Mouse (Mus musculus) ES-Bruce4 (cell line): ENCODE measurements at regions not wholly inside any gene's neighbourhood (a gene's known extent, or its start where the extent isn't known, plus 50 kb on each side); places are given as distances from the start of the nearest gene placed in this dataset.

Source experiments
- CTCF ChIP-seq: IDR thresholded peaks from one replicate; pipeline ENCODE4 v1.8.1; 2011; ENCODE audit warnings: low read depth, low read length
- POLR2A ChIP-seq: IDR thresholded peaks from one replicate; pipeline ENCODE4 v1.8.1; 2011; ENCODE audit warnings: low read length; ENCODE audit not compliant: insufficient read depth

DNA sequence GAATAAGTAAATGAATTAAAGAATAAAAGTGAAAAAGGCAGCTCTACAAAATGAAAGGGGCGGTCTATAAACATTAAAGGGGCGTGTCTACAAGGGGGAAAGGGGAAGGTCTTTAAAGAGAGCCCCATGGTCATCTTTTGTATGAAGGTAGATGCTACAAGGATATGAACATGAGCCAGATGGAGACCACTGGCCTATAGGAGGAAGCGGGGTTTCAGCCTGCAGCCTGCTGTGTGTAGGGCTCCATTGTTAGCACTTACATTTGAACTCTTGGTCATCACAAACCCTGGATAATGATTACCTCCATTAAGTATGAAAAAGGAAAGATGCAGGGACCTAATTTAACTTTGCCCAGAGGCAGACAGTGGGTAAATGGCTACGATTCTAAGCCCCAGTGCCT lies 511.6 kb upstream of the Gm19410 start:
- TF ChIP-seq POLR2A (no peak), CTCF (no peak)
